Mouse (Mus musculus): Measurements from ENCODE around the gene Sstr1. TPM values are rescaled to one million over a fixed set of nuclear protein-coding genes. Genes with fewer than 3 reads are reported as not detected.
A peak's percentile ranks its signal among the peaks of the same experiment; 100 is the strongest.

Gene Sstr1
- polyA plus RNA-seq (2016; fragmentation: Nextera tagmentation; extraction: Ambion mirVana), result 0.14 and 0.56 TPM in 2 replicates

DNA sequence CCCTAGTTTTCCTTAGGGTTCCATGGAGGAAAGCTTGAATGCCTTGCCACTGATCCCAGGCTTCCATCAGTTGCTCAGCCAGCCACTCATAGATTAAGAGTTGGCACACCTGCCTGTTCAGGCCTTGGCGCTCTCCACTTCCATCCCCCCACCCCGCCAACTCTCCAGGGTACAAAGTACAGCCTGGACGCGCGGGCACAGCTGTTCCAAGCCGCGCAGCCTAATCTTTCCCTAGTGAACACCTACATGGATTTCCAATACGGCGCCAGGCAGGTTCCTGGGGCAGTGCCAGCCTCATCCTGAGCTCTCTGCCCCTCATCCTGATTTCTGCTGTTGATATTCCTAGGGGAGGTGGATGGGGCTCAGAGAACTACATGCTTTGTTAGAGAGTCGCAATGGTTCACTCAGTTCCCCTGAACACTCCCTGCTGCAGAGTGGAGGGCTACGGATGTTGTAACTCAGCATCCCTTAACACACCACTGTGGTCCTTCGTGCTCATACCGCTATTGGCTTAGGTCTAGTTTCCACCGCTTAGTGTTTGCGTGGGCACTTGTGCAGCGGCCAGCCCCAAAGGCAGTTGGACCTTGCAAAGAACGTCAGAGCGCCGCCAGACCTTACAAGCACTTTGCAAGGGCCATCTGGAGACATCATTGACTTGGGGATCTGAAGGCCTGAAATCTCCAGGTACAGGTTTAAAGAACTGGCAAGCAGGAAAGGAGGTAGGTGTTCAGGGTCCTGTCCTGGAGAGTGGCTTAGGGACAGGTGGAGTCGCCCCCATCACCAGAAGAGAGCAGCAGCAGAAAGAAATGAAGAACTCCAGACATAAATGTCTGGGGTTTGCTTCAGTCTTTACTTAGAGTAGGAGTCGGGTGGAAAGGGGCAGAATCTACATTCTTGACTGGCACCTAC is at the start of gene Sstr1:
Gene Sstr1 (plus strand): TSS at position 610 of the 909 bp plus-strand sequence.
- DNase-seq (ENCODE audit: low spot score), result peak; percentile 34
- Histone ChIP-seq H3K9me3 (replicated peaks) (no peaks in the 10 kb centered on the region), H3K27ac (peak within 1 kb of the TSS; percentile 53), H3K27me3 (ENCODE audit: low read depth, poor library complexity, severe bottlenecking) (peaks cover 46% of the 10 kb centered on the region), H3K4me1 (peaks cover 48% of the 10 kb centered on the region), H3K36me3 (no peaks in the 10 kb centered on the region), H3K4me3 (peak within 1 kb of the TSS; percentile 60)
- 13% methylated on average over 21 of the region's 21 CpGs for WGBS

DNA sequence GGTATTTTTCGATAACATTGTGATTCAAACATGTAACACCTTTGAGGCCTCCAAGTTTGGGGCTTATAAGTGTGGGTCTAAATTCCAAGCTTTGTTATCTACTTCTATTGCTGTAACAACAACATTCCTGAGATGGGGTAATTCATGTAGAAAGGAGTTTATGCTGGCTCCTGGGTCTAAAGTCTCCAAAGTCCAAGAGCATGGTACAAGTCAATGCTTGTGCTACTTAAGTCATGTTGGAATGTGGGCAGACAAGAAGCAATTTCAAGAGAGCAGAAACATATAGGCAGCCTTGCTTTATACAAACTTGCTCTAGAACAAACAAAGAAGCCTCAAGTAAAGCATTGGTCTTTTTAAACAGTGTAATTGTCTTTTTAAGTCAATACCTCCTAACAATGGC is 12.8 kb upstream of the Sstr1 start:
- H3K27me3 ChIP-seq (ENCODE audit: low read depth, poor library complexity, severe bottlenecking), result no peaks in the 10 kb centered on the region
- H3K27ac ChIP-seq, result no peak overlapping the region
- no peak overlapping the region for H3K4me3 ChIP-seq
- no peaks in the 10 kb centered on the region for H3K4me1 ChIP-seq
- 97% methylated on average over 1 of the region's 1 CpGs for WGBS
- H3K36me3 ChIP-seq, result no peaks in the 10 kb centered on the region
- H3K9me3 ChIP-seq (replicated peaks), result no peaks in the 10 kb centered on the region
- DNase-seq (ENCODE audit: low spot score), result no peak

DNA sequence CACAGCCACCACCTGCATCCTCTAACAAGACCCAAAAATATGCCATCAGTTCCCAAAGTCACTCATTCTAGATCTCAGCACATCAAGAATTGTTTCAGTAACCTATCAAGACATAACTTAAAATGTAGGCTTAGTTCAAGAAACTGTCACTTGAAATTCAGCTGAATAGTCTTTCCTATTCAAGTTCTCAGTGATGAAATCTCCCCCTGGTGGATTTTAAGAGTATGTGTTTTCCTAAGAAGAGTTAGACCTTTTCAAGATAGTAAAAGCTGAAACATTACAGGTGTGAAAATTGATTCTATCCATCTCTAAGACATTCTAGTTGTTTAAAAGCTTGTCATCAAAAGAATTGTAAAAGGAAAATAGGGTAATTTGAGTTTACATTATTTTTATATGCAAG is 10.4 kb upstream of the Sstr1 start:
- Histone ChIP-seq H3K4me1 (no peaks in the 10 kb centered on the region), H3K9me3 (replicated peaks) (no peaks in the 10 kb centered on the region), H3K36me3 (no peaks in the 10 kb centered on the region), H3K27me3 (ENCODE audit: low read depth, poor library complexity, severe bottlenecking) (no peaks in the 10 kb centered on the region), H3K4me3 (no peak overlapping the region), H3K27ac (no peak overlapping the region)
- no peak for DNase-seq (ENCODE audit: low spot score)

DNA sequence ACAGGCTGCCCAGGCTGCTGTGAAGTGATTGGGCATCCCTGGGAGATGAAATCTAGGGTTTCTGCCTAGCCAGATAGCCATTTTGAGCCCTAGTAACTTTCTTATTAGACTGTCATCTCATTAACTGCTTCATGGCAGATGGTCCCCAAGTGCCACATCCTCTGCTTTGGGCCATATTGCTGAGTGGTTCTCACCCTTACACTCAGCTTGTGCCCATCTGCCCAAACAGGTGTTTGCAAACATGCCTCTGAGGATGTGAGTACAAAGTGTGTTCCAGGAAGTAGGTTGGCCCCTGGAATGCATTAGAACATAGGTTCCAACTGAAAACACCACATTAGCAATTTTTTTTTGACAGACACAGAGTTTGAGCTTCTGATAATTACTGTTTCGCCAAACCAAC is 3.6 kb upstream of the Sstr1 start:
- H3K27me3 ChIP-seq (ENCODE audit: low read depth, poor library complexity, severe bottlenecking), result peaks cover 28% of the 10 kb centered on the region
- no peak overlapping the region for H3K27ac ChIP-seq
- H3K4me3 ChIP-seq, result no peak overlapping the region
- H3K36me3 ChIP-seq, result no peaks in the 10 kb centered on the region
- no peaks in the 10 kb centered on the region for H3K9me3 ChIP-seq (replicated peaks)
- no peak for DNase-seq (ENCODE audit: low spot score)
- peaks cover 19% of the 10 kb centered on the region for H3K4me1 ChIP-seq
- WGBS, result 92% methylated on average over 1 of the region's 1 CpGs

DNA sequence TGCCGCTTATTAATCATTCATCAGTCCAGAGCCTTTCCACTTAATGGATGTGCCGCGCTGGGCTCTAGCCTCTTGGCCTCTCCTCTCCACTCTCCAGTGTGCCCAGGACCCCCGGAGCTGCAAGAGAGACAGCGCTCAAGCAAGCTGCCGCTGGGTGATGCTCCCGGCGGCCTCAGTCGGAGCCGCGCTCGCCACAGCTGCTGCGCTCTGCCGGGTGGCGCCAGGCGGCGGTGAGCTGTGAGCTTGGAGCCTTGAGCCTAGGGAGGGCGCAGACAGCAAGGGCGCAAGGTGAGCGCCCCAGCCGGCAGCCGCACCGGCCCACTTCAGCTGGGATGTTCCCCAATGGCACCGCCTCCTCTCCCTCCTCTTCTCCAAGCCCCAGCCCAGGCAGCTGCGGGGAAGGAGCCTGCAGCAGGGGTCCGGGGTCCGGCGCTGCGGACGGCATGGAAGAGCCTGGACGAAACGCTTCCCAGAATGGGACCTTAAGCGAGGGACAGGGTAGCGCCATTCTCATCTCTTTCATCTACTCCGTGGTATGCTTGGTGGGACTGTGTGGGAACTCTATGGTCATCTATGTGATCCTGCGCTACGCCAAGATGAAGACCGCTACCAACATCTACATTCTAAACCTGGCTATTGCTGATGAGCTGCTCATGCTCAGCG is 820 bp downstream of the Sstr1 start:
- WGBS, result under 1% methylated on average over 39 of the region's 39 CpGs
- no peaks in the 10 kb centered on the region for H3K9me3 ChIP-seq (replicated peaks)
- peaks cover 46% of the 10 kb centered on the region for H3K27me3 ChIP-seq (ENCODE audit: low read depth, poor library complexity, severe bottlenecking)
- H3K4me3 ChIP-seq, result peak overlapping the region; percentile 60
- peaks cover 51% of the 10 kb centered on the region for H3K4me1 ChIP-seq
- peak overlapping the region; percentile 53 for H3K27ac ChIP-seq
- DNase-seq (ENCODE audit: low spot score), result peak; percentile 65
- H3K36me3 ChIP-seq, result no peaks in the 10 kb centered on the region

DNA sequence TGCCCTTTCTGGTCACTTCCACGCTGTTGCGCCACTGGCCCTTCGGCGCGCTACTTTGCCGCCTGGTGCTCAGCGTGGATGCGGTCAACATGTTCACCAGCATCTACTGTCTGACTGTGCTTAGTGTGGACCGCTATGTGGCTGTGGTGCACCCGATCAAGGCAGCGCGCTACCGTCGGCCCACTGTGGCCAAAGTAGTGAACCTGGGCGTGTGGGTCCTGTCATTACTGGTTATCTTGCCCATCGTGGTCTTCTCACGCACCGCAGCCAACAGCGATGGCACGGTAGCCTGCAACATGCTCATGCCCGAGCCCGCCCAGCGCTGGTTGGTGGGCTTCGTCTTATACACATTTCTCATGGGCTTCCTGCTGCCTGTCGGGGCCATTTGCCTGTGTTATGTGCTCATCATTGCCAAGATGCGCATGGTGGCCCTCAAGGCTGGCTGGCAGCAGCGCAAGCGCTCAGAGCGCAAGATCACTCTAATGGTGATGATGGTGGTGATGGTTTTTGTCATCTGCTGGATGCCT is 1.4 kb downstream of the Sstr1 start:
- peaks cover 51% of the 10 kb centered on the region for H3K4me1 ChIP-seq
- H3K9me3 ChIP-seq (replicated peaks), result no peaks in the 10 kb centered on the region
- WGBS, result 4% methylated on average over 29 of the region's 29 CpGs
- H3K27ac ChIP-seq, result no peak overlapping the region
- peak; percentile 55 for DNase-seq (ENCODE audit: low spot score)
- H3K36me3 ChIP-seq, result no peaks in the 10 kb centered on the region
- H3K27me3 ChIP-seq (ENCODE audit: low read depth, poor library complexity, severe bottlenecking), result peaks cover 46% of the 10 kb centered on the region
- H3K4me3 ChIP-seq, result peak overlapping the region; percentile 60

DNA sequence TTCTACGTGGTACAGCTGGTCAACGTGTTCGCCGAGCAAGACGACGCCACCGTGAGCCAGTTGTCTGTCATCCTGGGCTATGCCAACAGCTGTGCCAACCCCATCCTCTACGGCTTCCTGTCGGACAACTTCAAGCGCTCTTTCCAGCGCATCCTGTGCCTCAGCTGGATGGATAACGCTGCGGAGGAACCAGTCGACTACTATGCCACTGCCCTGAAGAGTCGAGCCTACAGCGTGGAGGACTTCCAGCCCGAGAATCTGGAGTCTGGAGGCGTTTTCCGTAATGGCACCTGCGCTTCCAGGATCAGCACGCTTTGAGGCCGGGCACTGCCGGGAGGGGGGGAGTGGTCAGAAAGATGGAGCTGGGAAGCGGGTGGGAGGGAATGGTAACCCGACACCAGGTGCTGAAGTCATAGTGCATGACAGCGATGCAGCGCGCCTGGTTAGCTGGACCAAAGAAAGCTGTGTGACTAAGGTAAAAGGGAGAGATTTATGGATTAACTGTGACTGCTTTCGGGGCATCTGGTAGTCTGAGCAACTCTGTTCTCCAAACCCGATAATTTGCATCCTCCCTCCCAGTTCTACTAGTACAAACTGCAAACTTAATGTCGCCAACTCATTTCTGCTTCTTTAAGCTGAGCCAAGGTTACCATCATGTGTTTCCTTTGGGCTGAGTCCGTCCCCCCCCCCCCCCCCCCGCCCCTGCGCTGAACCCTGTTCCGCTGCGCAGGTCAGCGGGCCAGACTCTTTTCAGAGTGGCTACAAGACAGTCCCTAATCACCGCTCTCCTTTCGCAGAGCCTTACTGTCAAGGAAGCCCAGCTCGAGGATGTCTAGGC is 2.1 kb downstream of the Sstr1 start:
- Histone ChIP-seq H3K27me3 (ENCODE audit: low read depth, poor library complexity, severe bottlenecking) (peaks cover 46% of the 10 kb centered on the region), H3K36me3 (no peaks in the 10 kb centered on the region), H3K9me3 (replicated peaks) (no peaks in the 10 kb centered on the region), H3K27ac (no peak overlapping the region), H3K4me3 (peak overlapping the region; percentile 60), H3K4me1 (peaks cover 51% of the 10 kb centered on the region)
- DNase-seq (ENCODE audit: low spot score), result peak; percentile 85
- WGBS, result under 1% methylated on average over 39 of the region's 40 CpGs

DNA sequence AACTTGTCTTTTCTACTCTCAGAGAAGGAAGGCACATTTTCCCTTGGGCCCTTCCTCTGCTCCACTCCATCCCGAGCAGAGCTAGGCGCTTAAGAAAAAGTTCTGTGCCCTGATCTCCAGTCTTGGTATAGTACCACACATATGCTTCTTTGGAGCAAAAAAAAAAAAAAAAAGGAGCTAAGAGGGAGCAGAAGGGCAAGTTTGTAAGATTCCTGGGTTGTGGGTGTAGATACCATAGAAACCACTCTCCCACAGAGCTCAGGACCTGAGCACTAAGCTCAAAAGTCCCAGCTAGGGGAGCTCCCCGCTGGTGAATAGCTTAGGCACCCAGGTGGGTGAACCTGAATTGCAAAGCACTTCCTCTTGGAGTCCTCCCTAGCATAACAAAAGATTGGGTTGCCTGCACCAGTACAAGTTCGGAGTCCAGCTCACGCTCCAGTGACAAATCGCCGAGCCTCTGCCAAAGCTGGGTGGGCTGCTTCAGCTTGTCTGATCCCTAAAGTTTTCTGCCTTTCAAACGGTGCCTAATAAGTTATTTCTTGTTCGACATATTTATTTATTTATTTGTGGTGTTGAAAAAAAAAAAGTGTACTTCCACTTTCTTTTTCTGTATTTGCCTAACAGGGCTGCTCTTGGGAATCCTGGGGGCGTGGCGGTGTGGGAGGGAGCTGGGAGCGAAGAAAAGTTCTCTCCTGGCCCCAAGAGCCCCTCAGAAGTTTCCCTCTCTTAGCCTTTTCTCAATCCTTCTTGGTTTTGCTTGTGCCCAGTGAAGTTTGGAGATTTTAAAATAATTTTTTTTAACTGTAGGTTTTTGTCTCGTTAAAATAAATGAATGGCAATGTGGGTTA is 2.9 kb downstream of the Sstr1 start:
- no peak overlapping the region for H3K27ac ChIP-seq
- WGBS, result 5% methylated on average over 13 of the region's 13 CpGs
- DNase-seq (ENCODE audit: low spot score), result peak; percentile 36
- peaks cover 46% of the 10 kb centered on the region for H3K27me3 ChIP-seq (ENCODE audit: low read depth, poor library complexity, severe bottlenecking)
- peaks cover 51% of the 10 kb centered on the region for H3K4me1 ChIP-seq
- H3K36me3 ChIP-seq, result no peaks in the 10 kb centered on the region
- H3K9me3 ChIP-seq (replicated peaks), result no peaks in the 10 kb centered on the region
- peak overlapping the region; percentile 60 for H3K4me3 ChIP-seq

DNA sequence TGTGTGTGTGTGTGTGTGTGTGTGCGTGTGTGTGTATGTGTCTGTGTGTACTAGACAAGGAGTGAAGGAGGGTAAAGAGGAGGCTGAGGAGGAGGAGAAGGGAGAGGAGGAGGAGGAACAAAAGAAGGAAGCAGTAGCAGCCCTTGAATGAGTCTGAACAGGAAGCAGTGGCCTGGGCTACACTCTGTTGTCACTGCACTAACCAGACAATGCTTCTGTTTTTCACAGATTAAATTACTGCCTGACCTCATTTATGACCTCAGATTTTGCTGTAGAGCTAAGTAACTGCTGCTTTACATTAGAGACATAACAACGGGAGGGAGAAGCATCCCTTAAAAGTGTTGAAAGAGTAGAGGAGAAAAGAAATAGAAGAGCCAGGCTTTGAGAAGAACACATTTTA is 4.6 kb downstream of the Sstr1 start:
- Histone ChIP-seq H3K27me3 (ENCODE audit: low read depth, poor library complexity, severe bottlenecking) (peaks cover 36% of the 10 kb centered on the region), H3K36me3 (no peaks in the 10 kb centered on the region), H3K9me3 (replicated peaks) (no peaks in the 10 kb centered on the region), H3K4me1 (peaks cover 49% of the 10 kb centered on the region), H3K4me3 (no peak overlapping the region), H3K27ac (no peak overlapping the region)
- WGBS, result 47% methylated on average over 2 of the region's 2 CpGs
- DNase-seq (ENCODE audit: low spot score), result no peak

DNA sequence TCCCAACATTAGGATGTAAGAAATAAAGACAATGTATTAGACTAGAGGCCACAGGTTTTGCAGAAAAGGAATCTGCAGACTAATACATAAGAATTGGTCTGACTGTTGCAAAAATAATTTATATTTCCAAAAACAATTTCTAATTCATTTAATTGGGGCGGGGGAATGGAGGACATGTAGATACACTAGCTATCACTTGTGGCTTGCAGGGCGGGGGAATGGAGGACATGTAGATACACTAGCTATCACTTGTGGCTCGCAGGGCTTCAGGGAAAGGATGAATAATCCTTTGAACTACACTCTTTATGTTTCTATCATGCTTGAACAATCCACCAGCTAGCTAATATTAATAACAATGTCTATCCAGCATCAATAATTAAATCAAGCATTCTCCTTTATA is 7.5 kb downstream of the Sstr1 start:
- Histone ChIP-seq H3K36me3 (no peaks in the 10 kb centered on the region), H3K9me3 (replicated peaks) (no peaks in the 10 kb centered on the region), H3K4me1 (peaks cover 20% of the 10 kb centered on the region), H3K27me3 (ENCODE audit: low read depth, poor library complexity, severe bottlenecking) (peaks cover 10% of the 10 kb centered on the region; the same call in 1 of the 2 replicates), H3K27ac (no peak overlapping the region), H3K4me3 (no peak overlapping the region)
- DNase-seq (ENCODE audit: low spot score), result no peak
- WGBS, result 94% methylated on average over 3 of the region's 3 CpGs

DNA sequence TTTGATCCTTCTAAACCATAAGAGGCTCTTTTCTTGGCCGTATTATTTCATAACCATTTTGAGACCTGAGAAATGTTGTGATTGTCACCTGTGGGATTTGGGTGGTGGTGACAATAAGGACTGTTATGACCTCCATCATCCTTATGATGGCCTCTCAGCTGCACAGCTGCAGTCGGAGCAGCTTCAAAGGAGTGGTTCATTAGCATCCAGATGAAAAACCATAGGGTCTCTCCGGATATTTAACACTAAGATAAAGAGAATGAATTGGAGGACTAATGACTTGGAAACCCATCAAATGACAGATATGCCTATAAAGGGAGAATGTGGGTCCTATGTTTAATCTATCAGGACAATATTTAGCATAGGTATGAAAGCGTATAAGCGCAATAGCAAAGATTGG is 14.1 kb downstream of the Sstr1 start:
- no peak overlapping the region for H3K27ac ChIP-seq
- H3K4me3 ChIP-seq, result no peak overlapping the region
- 78% methylated on average over 5 of the region's 5 CpGs for WGBS
- no peaks in the 10 kb centered on the region for H3K27me3 ChIP-seq (ENCODE audit: low read depth, poor library complexity, severe bottlenecking)
- no peaks in the 10 kb centered on the region for H3K4me1 ChIP-seq
- no peaks in the 10 kb centered on the region for H3K9me3 ChIP-seq (replicated peaks)
- DNase-seq (ENCODE audit: low spot score), result no peak
- no peaks in the 10 kb centered on the region for H3K36me3 ChIP-seq

DNA sequence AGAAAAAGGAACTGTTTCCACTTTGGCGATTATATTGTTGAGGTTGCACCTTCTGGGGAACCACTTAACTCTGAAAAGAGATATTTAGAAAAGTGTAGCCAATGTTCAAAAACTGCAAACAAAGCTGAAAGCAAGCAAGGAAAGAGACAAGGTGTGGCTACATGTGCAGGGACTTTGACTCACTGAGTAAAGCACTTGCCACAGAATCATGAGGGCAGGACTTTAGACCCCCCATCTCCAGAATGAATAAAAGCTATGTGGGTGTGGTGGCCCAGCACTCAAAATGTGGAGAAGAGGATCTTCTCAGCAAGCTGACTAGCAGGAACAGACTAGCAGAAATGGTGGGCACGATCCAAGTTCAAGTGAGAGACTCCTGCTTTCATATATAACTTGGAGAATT is 20.9 kb downstream of the Sstr1 start:
- 94% methylated on average over 2 of the region's 2 CpGs for WGBS
- Histone ChIP-seq H3K9me3 (replicated peaks) (no peaks in the 10 kb centered on the region), H3K27ac (no peak overlapping the region), H3K36me3 (no peaks in the 10 kb centered on the region), H3K4me3 (no peak overlapping the region), H3K27me3 (ENCODE audit: low read depth, poor library complexity, severe bottlenecking) (no peaks in the 10 kb centered on the region), H3K4me1 (no peaks in the 10 kb centered on the region)
- DNase-seq (ENCODE audit: low spot score), result no peak

Measured in limb, embryonic 10.5 days (tissue).